Mouse (Mus musculus) liver, embryonic 18 days (tissue): ENCODE measurements around the gene Ckm. TPM values are rescaled to one million over a fixed set of nuclear protein-coding genes. Genes with fewer than 3 reads are reported as not detected.

Experiments
- polyA plus RNA-seq: library from polyadenylated mRNA; depleted of rRNA; stranded (reverse); fragments of >200 nt; gene quantifications from 2 replicates; pipeline ENCODE4 v1.2.3, GENCODE M21; 2012; rRNA removed

Ckm gene
- polyA plus RNA-seq: 0.31 and 2.5 TPM in 2 replicates

GRCm38 (mm10) chr7:19404476-19404875 is at the start of gene Ckm:
TSS of gene Ckm (plus strand) at chr7:19404776.

GRCm38 (mm10) chr7:19359299-19359891 is 45.2 kb upstream of the Ckm start, which contains the start of the genes Cd3eap and Ppp1r13l:
TSS of gene Cd3eap (minus strand) at chr7:19359483.
TSS of gene Ppp1r13l (plus strand) at chr7:19359749.

GRCm38 (mm10) chr7:19381377-19382165 is 23.0 kb upstream of the Ckm start, which contains the start of gene Ercc2:
TSS of gene Ercc2 (plus strand) at chr7:19382010.

GRCm38 (mm10) chr7:19403731-19404296 is 762 bp upstream of the Ckm start, which contains the start of gene Klc3:
TSS of gene Klc3 (minus strand) at chr7:19404104.

GRCm38 (mm10) chr7:19458591-19459111 is 54.1 kb downstream of the Ckm start, which contains the start of gene Mark4:
TSS of gene Mark4 (minus strand) at chr7:19458821.

GRCm38 (mm10) chr7:19462884-19463381 is 58.4 kb downstream of the Ckm start, which contains the start of gene Exoc3l2:
TSS of gene Exoc3l2 (plus strand) at chr7:19463331.

Other genes with a start within 250 kb of the Ckm start
- 1.00 and 2.3 TPM in 2 replicates for gene Gipr, start 238.6 kb upstream of the Ckm start, polyA plus RNA-seq
- gene Eml2, start 228.4 kb upstream of the Ckm start, polyA plus RNA-seq: 11.2 and 12.9 TPM in 2 replicates
- 0.94 and 0.97 TPM in 2 replicates for gene Gpr4, start 192.2 kb upstream of the Ckm start, polyA plus RNA-seq
- 6.5 TPM in 2 replicates for gene Opa3, start 176.4 kb upstream of the Ckm start, polyA plus RNA-seq
- 46.0 and 54.2 TPM in 2 replicates for gene Vasp, start 133.0 kb upstream of the Ckm start, polyA plus RNA-seq
- 0.06 and 0.12 TPM in 2 replicates for gene Ppm1n, start 124.7 kb upstream of the Ckm start, polyA plus RNA-seq
- gene Rtn2, start 122.2 kb upstream of the Ckm start, polyA plus RNA-seq: 3.1 and 3.7 TPM in 2 replicates
- gene Fosb, start 94.7 kb upstream of the Ckm start, polyA plus RNA-seq: 0.05 TPM in 2 replicates
- gene Ercc1, start 60.0 kb upstream of the Ckm start, polyA plus RNA-seq: 7.9 and 9.1 TPM in 2 replicates
- gene Cd3eap, start 45.3 kb upstream of the Ckm start, polyA plus RNA-seq: 4.4 TPM in 2 replicates
- 0.73 and 1.9 TPM in 2 replicates for gene Ppp1r13l, start 45.0 kb upstream of the Ckm start, polyA plus RNA-seq
- 10.3 and 12.5 TPM in 2 replicates for gene Ercc2, start 22.8 kb upstream of the Ckm start, polyA plus RNA-seq
- gene Klc3, start 672 bp upstream of the Ckm start, polyA plus RNA-seq: 0.85 TPM in 2 replicates
- gene Mark4, start 54.0 kb downstream of the Ckm start, polyA plus RNA-seq: 4.5 and 4.8 TPM in 2 replicates
- 2.2 and 2.4 TPM in 2 replicates for gene Exoc3l2, start 58.6 kb downstream of the Ckm start, polyA plus RNA-seq
- gene Bloc1s3, start 103.6 kb downstream of the Ckm start, polyA plus RNA-seq: 2.2 and 2.5 TPM in 2 replicates
- 36.0 and 40.0 TPM in 2 replicates for gene Trappc6a, start 103.6 kb downstream of the Ckm start, polyA plus RNA-seq
- gene Nkpd1, start 113.1 kb downstream of the Ckm start, polyA plus RNA-seq: 0.02 and 0.06 TPM in 2 replicates
- gene Ppp1r37, start 158.3 kb downstream of the Ckm start, polyA plus RNA-seq: 21.3 and 26.8 TPM in 2 replicates
- gene Zfp296, start 172.5 kb downstream of the Ckm start, polyA plus RNA-seq: 0.81 and 0.85 TPM in 2 replicates
- 28.8 and 31.3 TPM in 2 replicates for gene Gemin7, start 172.8 kb downstream of the Ckm start, polyA plus RNA-seq
- gene Clasrp, start 199.7 kb downstream of the Ckm start, polyA plus RNA-seq: 17.9 and 24.7 TPM in 2 replicates
- 2.1 and 2.4 TPM in 2 replicates for gene Relb, start 224.7 kb downstream of the Ckm start, polyA plus RNA-seq